In the genomic region with DNA sequence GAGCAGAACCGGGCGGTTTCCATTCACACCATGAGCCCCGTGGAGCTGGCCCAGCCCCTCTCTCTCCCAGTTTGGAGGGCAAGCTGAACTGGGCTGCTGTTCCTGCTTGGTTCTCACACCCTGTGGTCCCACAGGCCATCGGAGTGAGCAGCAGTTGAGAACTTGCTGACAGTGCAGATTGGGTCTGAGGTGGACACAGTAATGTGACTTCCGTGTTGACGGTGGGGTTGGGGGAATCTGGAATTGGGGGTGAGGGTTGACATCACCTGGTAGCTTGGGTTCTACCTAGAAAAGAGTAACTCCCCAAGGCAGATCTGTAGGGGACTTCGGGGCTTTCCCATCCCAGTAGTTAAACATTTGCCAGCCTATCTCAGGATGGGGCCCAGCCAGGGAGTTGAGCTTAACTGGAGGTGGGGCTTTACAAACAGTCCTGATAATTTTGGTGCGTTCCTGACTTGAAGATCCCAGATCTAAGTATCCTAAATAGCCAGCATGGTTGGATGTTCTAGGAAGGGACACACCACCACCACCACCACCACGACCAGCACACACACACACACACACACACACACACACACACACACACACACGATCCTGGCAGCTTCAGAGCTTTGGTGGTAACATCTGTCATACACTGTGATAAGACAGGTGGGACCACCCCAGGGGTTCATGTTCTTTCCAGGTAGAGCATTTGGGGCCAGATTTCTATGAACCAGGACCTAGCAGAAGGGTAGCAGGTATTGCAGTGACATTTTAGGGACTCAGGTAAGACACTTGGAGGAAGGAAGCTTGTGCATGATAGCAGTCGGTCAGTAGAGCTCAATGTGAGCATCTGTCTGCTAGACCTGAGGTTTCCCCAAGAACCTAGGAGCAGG, we compare ENCODE assay signal across 8 mouse cellular contexts. TPM values are rescaled to one million over a fixed set of nuclear protein-coding genes. Genes with fewer than 3 reads are reported as not detected.
A peak's percentile ranks its signal among the peaks of the same experiment; 100 is the strongest.
DNase-seq lines count a peak whose midpoint lies in the region; ATAC-seq and TF ChIP-seq lines count a peak whose summit lies in the region.

No protein-coding gene starts in this region.

- no peak for TF ChIP-seq CTCF in Patski (IDR thresholded peaks at IDR 0.05)

- no peaks in the 10 kb centered on the region for H3K27me3 ChIP-seq in heart, embryonic 15.5 days
- no peaks in the 10 kb centered on the region for H3K27me3 ChIP-seq in Patski
- H3K27me3 ChIP-seq in embryonic facial prominence, embryonic 10.5 days (replicated peaks; ENCODE audit: low read depth, poor library complexity, severe bottlenecking), result no peaks in the 10 kb centered on the region

- no peak overlapping the region for H3K9ac ChIP-seq in heart, embryonic 15.5 days

- no peaks in the 10 kb centered on the region for H3K9me3 ChIP-seq in heart, embryonic 15.5 days (replicated peaks)
- H3K9me3 ChIP-seq in embryonic facial prominence, embryonic 10.5 days, result no peaks in the 10 kb centered on the region

- intact Hi-C loops in heart, postnatal 36 days (cut with DNase I), result loop anchor here (2.0 kb wide), 1 partner anchor 17 kb away; a partner anchor contains a TSS

- no peak overlapping the region for H3K4me3 ChIP-seq in heart, embryonic 15.5 days
- no peak overlapping the region for H3K4me3 ChIP-seq in embryonic facial prominence, embryonic 10.5 days

- in situ Hi-C loops in Patski (cut with MboI; ENCODE audit: low pct_unique_long_range_greater_than_20kb), result no loop called here

- DNase-seq in heart, postnatal 36 days, result no peak
- DNase-seq in Patski (ENCODE audit: low read depth, low spot score), result no peak
- DNase-seq in embryonic facial prominence, embryonic 10.5 days (ENCODE audit: low spot score), result no peak
- peak; percentile 39 for DNase-seq in liver
- no peak for DNase-seq in urinary bladder, postnatal 14 days (ENCODE audit: low spot score)
- no peak for DNase-seq in gastrocnemius, adult 8-10 months (ENCODE audit: low spot score in 2 of 2)
- DNase-seq in right cerebral cortex, postnatal 4 days, result no peak

- CTCF ChIA-PET in Patski (lab: Charles Lee), result interaction anchor here (0.7 to 2.2 kb wide), 9 partner anchors 10 to 55 kb away, joined by 3 to 11 read pairs (median 4); no protein-coding TSS in a partner anchor

- H3K36me3 ChIP-seq in heart, embryonic 15.5 days, result 0 out of 2 replicates have a peak, but pooled peaks cover 3% of the 10 kb centered on the region
- peaks cover 91% of the 10 kb centered on the region for H3K36me3 ChIP-seq in embryonic facial prominence, embryonic 10.5 days (replicated peaks)

- H3K4me1 ChIP-seq in heart, embryonic 15.5 days (replicated peaks), result peaks cover 25% of the 10 kb centered on the region
- peaks cover 51% of the 10 kb centered on the region for H3K4me1 ChIP-seq in embryonic facial prominence, embryonic 10.5 days

- peak overlapping the region; percentile 7 for H3K4me2 ChIP-seq in heart, embryonic 15.5 days

- POLR2A ChIA-PET in Patski (lab: Charles Lee), result interaction anchor here (0.6 to 1.3 kb wide), 4 partner anchors 13 to 1220 kb away, joined by 3 to 6 read pairs (median 4); no protein-coding TSS in a partner anchor

- peak overlapping the region; percentile 80 for H3K27ac ChIP-seq in heart, embryonic 15.5 days
- H3K27ac ChIP-seq in embryonic facial prominence, embryonic 10.5 days (replicated peaks), result peak overlapping the region; percentile 62

- 39% methylated on average over 11 of the region's 11 CpGs for WGBS in heart, embryonic 15.5 days
- 68% methylated on average over 11 of the region's 11 CpGs for WGBS in embryonic facial prominence, embryonic 10.5 days

- 0 out of 2 replicates have a peak, but pooled peaks have one; percentile 14 for ATAC-seq in heart, embryonic 15.5 days (replicated peaks; ENCODE audit: insufficient number of reproducible peaks, insufficient read depth, low FRiP score, low read depth)
- ATAC-seq in Patski, result peak; percentile 64

RNA-seq across cellular contexts. Expression of a gene that starts 16.6 kb away (rescaled TPM):
- 12.4 and 19.8 TPM in 2 replicates for polyA plus RNA-seq in heart, embryonic 15.5 days (2015; fragmentation: Nextera tagmentation; extraction: Ambion mirVana)
- 10 to 100 TPM; 10.2 to 11.2 TPM for total RNA-seq in heart, postnatal 36 days (2021)
- polyA plus RNA-seq in Patski (2021), result 234 TPM
- polyA plus RNA-seq in embryonic facial prominence, embryonic 10.5 days (2016; fragmentation: Nextera tagmentation; extraction: Ambion mirVana), result 62.2 and 62.5 TPM in 2 replicates
- total RNA-seq in gastrocnemius, adult 8-10 months (2022), result 10 to 100 TPM; 31.9 to 49.5 (median 39.2) TPM

RNA-seq across cellular contexts. Expression of a gene that starts 22.2 kb away (rescaled TPM):
- 0.82 and 2.2 TPM in 2 replicates for polyA plus RNA-seq in heart, embryonic 15.5 days (2015; fragmentation: Nextera tagmentation; extraction: Ambion mirVana)
- total RNA-seq in heart, postnatal 36 days (2021), result 1 to 10 TPM; 1.6 to 1.8 TPM
- 0.78 TPM for polyA plus RNA-seq in Patski (2021)
- polyA plus RNA-seq in embryonic facial prominence, embryonic 10.5 days (2016; fragmentation: Nextera tagmentation; extraction: Ambion mirVana), result 1.1 and 1.8 TPM in 2 replicates
- total RNA-seq in gastrocnemius, adult 8-10 months (2022), result under 1 TPM; 0.29 to 0.54 (median 0.34) TPM
